Mouse (Mus musculus) erythroblast, embryonic 14.5 days (primary cell): Measurements from ENCODE around the gene Prkg1.

Experiments
- GATA1 ChIP-seq: IDR thresholded peaks from 2 replicates; pipeline ENCODE4 v1.6.1; 2012; ENCODE audit warnings: low read length, inconsistent platforms, mixed read lengths
- TAL1 ChIP-seq: IDR thresholded peaks from 3 replicates; pipeline ENCODE4 v1.6.1; 2012; ENCODE audit warnings: low read length, inconsistent platforms, mixed read lengths

GRCm38 (mm10) chr19:31763246-31763821, 1.5 kb downstream of the Prkg1 start:
- no peak for TF ChIP-seq GATA1
- TF ChIP-seq TAL1, result no peak
